Mouse (Mus musculus) heart, postnatal 25 days (tissue): Measurements from ENCODE around the gene Ncan. TPM values are rescaled to one million over a fixed set of nuclear protein-coding genes. Genes with fewer than 3 reads are reported as not detected.

Source experiments
- DNase-seq: peaks from one replicate; pipeline ENCODE4 v3.0.0; 2022; ENCODE audit warnings: low spot score
- intact Hi-C: fragments of 180-260 bp; cut with DNase I; formaldehyde crosslinking; loops from one replicate; pipeline ENCODE4 v1.15.1; 2025
- total RNA-seq, 2 experiments: library from RNA; stranded (reverse); gene quantifications; 2 replicates each; pipeline ENCODE4 v1.2.3; 2021

The Ncan gene
- total RNA-seq, 2 experiments from 2014 or later, result 0.03 TPM; not detected in 1

GRCm38 (mm10) chr8:70131166-70131883, 10.7 kb upstream of the Ncan start, which contains the start of gene Nr2c2ap:
Nr2c2ap (plus strand) TSS chr8:70131333.
- intact Hi-C loops, result loop anchor here (5.0 kb wide), 2 partner anchors 89 to 229 kb away; partner anchors contain the start of genes Mau2, Ndufa13, Sugp1 and Tssk6

GRCm38 (mm10) chr8:70130066-70130465, 9.4 kb upstream of the Ncan start:
- DNase-seq, result no peak
- intact Hi-C loops, result loop anchor here (5.0 kb wide), 2 partner anchors 88 to 228 kb away; partner anchors contain the start of genes Mau2, Ndufa13, Sugp1 and Tssk6

More at GRCm38 (mm10) chr8:70131166-70131883, 10.7 kb upstream of the Ncan start, which contains the start of gene Nr2c2ap:
- DNase-seq, result peak; percentile 57

- intact Hi-C loops, result no loop called here
- DNase-seq, result peak; percentile 21
Observed at GRCm38 (mm10) chr8:70129309-70129952, 8.8 kb upstream of the Ncan start.

GRCm38 (mm10) chr8:70128435-70128834, 7.8 kb upstream of the Ncan start:
- peak; percentile 42 for DNase-seq
- intact Hi-C loops, result no loop called here

- intact Hi-C loops, result loop anchor here (5.0 kb wide), 2 partner anchors 42 to 208 kb away; no protein-coding TSS in a partner anchor
- no peak for DNase-seq
Observed at GRCm38 (mm10) chr8:70124992-70125391, 4.3 kb upstream of the Ncan start.

GRCm38 (mm10) chr8:70122863-70123262, 2.2 kb upstream of the Ncan start:
- no peak for DNase-seq
- intact Hi-C loops, result loop anchor here (5.0 kb wide), 2 partner anchors 44 to 206 kb away; no protein-coding TSS in a partner anchor

- intact Hi-C loops, result no loop called here
- DNase-seq, result no peak
Observed at GRCm38 (mm10) chr8:70118726-70119700, 1.7 kb downstream of the Ncan start.

GRCm38 (mm10) chr8:70117611-70118010, 3.1 kb downstream of the Ncan start:
- DNase-seq, result no peak
- intact Hi-C loops, result no loop called here

- DNase-seq, result no peak
- intact Hi-C loops, result no loop called here
Observed at GRCm38 (mm10) chr8:70114892-70115291, 5.8 kb downstream of the Ncan start.

- DNase-seq, result no peak
- intact Hi-C loops, result no loop called here
Observed at GRCm38 (mm10) chr8:70114488-70114887, 6.2 kb downstream of the Ncan start.

- intact Hi-C loops, result no loop called here
- no peak for DNase-seq
Observed at GRCm38 (mm10) chr8:70112401-70113016, 8.2 kb downstream of the Ncan start.

GRCm38 (mm10) chr8:70111192-70111795, 9.4 kb downstream of the Ncan start:
- no peak for DNase-seq
- intact Hi-C loops, result no loop called here

- intact Hi-C loops, result no loop called here
- DNase-seq, result no peak
Observed at GRCm38 (mm10) chr8:70110451-70110850, 10.2 kb downstream of the Ncan start.

- intact Hi-C loops, result loop anchor here (1.0 to 5.0 kb wide), 2 partner anchors 61 to 117 kb away; no protein-coding TSS in a partner anchor
- DNase-seq, result no peak
Observed at GRCm38 (mm10) chr8:70104922-70105321, 15.8 kb downstream of the Ncan start.

GRCm38 (mm10) chr8:70104506-70104905, 16.2 kb downstream of the Ncan start:
- intact Hi-C loops, result loop anchor here (1.0 kb wide), 1 partner anchor 62 kb away; no protein-coding TSS in a partner anchor
- no peak for DNase-seq

- intact Hi-C loops, result no loop called here
- DNase-seq, result no peak
Observed at GRCm38 (mm10) chr8:70100241-70100640, 20.4 kb downstream of the Ncan start.

- intact Hi-C loops, result no loop called here
- DNase-seq, result no peak
Observed at GRCm38 (mm10) chr8:70099276-70099675, 21.4 kb downstream of the Ncan start.

- intact Hi-C loops, result no loop called here
- DNase-seq, result no peak
Observed at GRCm38 (mm10) chr8:70092786-70093185, 27.9 kb downstream of the Ncan start.
